Mouse (Mus musculus): ENCODE results near the gene Rps9. TPM values are rescaled to one million over a fixed set of nuclear protein-coding genes. Genes with fewer than 3 reads are reported as not detected.

The Rps9 gene
- polyA plus RNA-seq (2012; rRNA removed), result 1,031 and 1,047 TPM in 2 replicates

- DNase-seq, result peak; percentile 98
- Histone ChIP-seq H3K27ac (ENCODE audit: insufficient read depth, low read depth, low read length) (peak within 1 kb of the TSS; percentile 88), H3K4me1 (ENCODE audit: control insufficient read depth, insufficient read depth, low read length) (no peaks in the 10 kb centered on the region), H3K4me3 (ENCODE audit: insufficient read depth, low read depth, low read length) (peak within 1 kb of the TSS; percentile 76), H3K36me3 (ENCODE audit: control insufficient read depth, insufficient read depth, low read length) (peaks cover 7% of the 10 kb centered on the region), H3K27me3 (replicated peaks; ENCODE audit: control insufficient read depth, insufficient read depth, low read length) (no peaks in the 10 kb centered on the region)
- TF ChIP-seq CTCF (conservative IDR thresholded peaks at IDR 0.05; ENCODE audit: insufficient read depth, insufficient read length, low read depth, low read length) (0 out of 2 replicates have a peak, but pooled peaks have one; percentile 10), POLR2A (IDR thresholded peaks at IDR 0.05; ENCODE audit: low read depth, low read length) (peak; percentile 82)
- WGBS, result under 1% methylated on average over 42 of the region's 42 CpGs
Observed at GRCm38 (mm10) chr7:3703879-3704441, at the start of gene Rps9. Rps9 (plus strand) TSS chr7:3703993.

- Histone ChIP-seq H3K36me3 (ENCODE audit: control insufficient read depth, insufficient read depth, low read length) (peaks cover 5% of the 10 kb centered on the region), H3K27ac (ENCODE audit: insufficient read depth, low read depth, low read length) (no peak overlapping the region), H3K4me3 (ENCODE audit: insufficient read depth, low read depth, low read length) (no peak overlapping the region), H3K4me1 (ENCODE audit: control insufficient read depth, insufficient read depth, low read length) (no peaks in the 10 kb centered on the region), H3K27me3 (replicated peaks; ENCODE audit: control insufficient read depth, insufficient read depth, low read length) (no peaks in the 10 kb centered on the region)
- TF ChIP-seq POLR2A (IDR thresholded peaks at IDR 0.05; ENCODE audit: low read depth, low read length) (no peak), CTCF (conservative IDR thresholded peaks at IDR 0.05; ENCODE audit: insufficient read depth, insufficient read length, low read depth, low read length) (no peak)
- WGBS, result 83% methylated on average over 4 of the region's 4 CpGs
- DNase-seq, result no peak
Observed at GRCm38 (mm10) chr7:3656966-3657365, 46.8 kb upstream of the Rps9 start.

- WGBS, result 87% methylated on average over 14 of the region's 14 CpGs
- DNase-seq, result no peak
- Histone ChIP-seq H3K36me3 (ENCODE audit: control insufficient read depth, insufficient read depth, low read length) (peaks cover 5% of the 10 kb centered on the region), H3K27me3 (replicated peaks; ENCODE audit: control insufficient read depth, insufficient read depth, low read length) (no peaks in the 10 kb centered on the region), H3K27ac (ENCODE audit: insufficient read depth, low read depth, low read length) (no peak overlapping the region), H3K4me3 (ENCODE audit: insufficient read depth, low read depth, low read length) (no peak overlapping the region), H3K4me1 (ENCODE audit: control insufficient read depth, insufficient read depth, low read length) (no peaks in the 10 kb centered on the region)
- TF ChIP-seq CTCF (conservative IDR thresholded peaks at IDR 0.05; ENCODE audit: insufficient read depth, insufficient read length, low read depth, low read length) (no peak), POLR2A (IDR thresholded peaks at IDR 0.05; ENCODE audit: low read depth, low read length) (no peak)
Observed at GRCm38 (mm10) chr7:3658578-3658977, 45.2 kb upstream of the Rps9 start.

- Histone ChIP-seq H3K27me3 (replicated peaks; ENCODE audit: control insufficient read depth, insufficient read depth, low read length) (no peaks in the 10 kb centered on the region), H3K27ac (ENCODE audit: insufficient read depth, low read depth, low read length) (peak overlapping the region; percentile 87), H3K4me1 (ENCODE audit: control insufficient read depth, insufficient read depth, low read length) (peaks cover 7% of the 10 kb centered on the region; the same call in 1 of the 2 replicates), H3K36me3 (ENCODE audit: control insufficient read depth, insufficient read depth, low read length) (peaks cover under 1% of the 10 kb centered on the region; the same call in 1 of the 2 replicates), H3K4me3 (ENCODE audit: insufficient read depth, low read depth, low read length) (peak overlapping the region; percentile 87)
- WGBS, result 21% methylated on average over 15 of the region's 15 CpGs
- no peak for TF ChIP-seq POLR2A (IDR thresholded peaks at IDR 0.05; ENCODE audit: low read depth, low read length)
- no peak for TF ChIP-seq CTCF (conservative IDR thresholded peaks at IDR 0.05; ENCODE audit: insufficient read depth, insufficient read length, low read depth, low read length)
- DNase-seq, result peak; percentile 70
Observed at GRCm38 (mm10) chr7:3664524-3665214, 39.1 kb upstream of the Rps9 start.

- H3K4me3 ChIP-seq (ENCODE audit: insufficient read depth, low read depth, low read length), result peak within 1 kb of the TSS; percentile 87
- WGBS, result 3% methylated on average over 45 of the region's 45 CpGs
- DNase-seq, result peak; percentile 99
- H3K27me3 ChIP-seq (replicated peaks; ENCODE audit: control insufficient read depth, insufficient read depth, low read length), result no peaks in the 10 kb centered on the region
- H3K36me3 ChIP-seq (ENCODE audit: control insufficient read depth, insufficient read depth, low read length), result no peaks in the 10 kb centered on the region; the same call in 1 of the 2 replicates
- H3K27ac ChIP-seq (ENCODE audit: insufficient read depth, low read depth, low read length), result peak within 1 kb of the TSS; percentile 87
- TF ChIP-seq POLR2A (IDR thresholded peaks at IDR 0.05; ENCODE audit: low read depth, low read length) (peak; percentile 96), CTCF (conservative IDR thresholded peaks at IDR 0.05; ENCODE audit: insufficient read depth, insufficient read length, low read depth, low read length) (no peak)
- H3K4me1 ChIP-seq (ENCODE audit: control insufficient read depth, insufficient read depth, low read length), result peaks cover 7% of the 10 kb centered on the region; the same call in 1 of the 2 replicates
Observed at GRCm38 (mm10) chr7:3665215-3666114, 38.3 kb upstream of the Rps9 start, which contains the start of gene Leng1. Leng1 (minus strand) TSS chr7:3665840.

GRCm38 (mm10) chr7:3666921-3667391, 36.8 kb upstream of the Rps9 start:
- no peak for DNase-seq
- peaks cover 7% of the 10 kb centered on the region; the same call in 1 of the 2 replicates for H3K4me1 ChIP-seq (ENCODE audit: control insufficient read depth, insufficient read depth, low read length)
- no peak for TF ChIP-seq POLR2A (IDR thresholded peaks at IDR 0.05; ENCODE audit: low read depth, low read length)
- no peak for TF ChIP-seq CTCF (conservative IDR thresholded peaks at IDR 0.05; ENCODE audit: insufficient read depth, insufficient read length, low read depth, low read length)
- H3K36me3 ChIP-seq (ENCODE audit: control insufficient read depth, insufficient read depth, low read length), result no peaks in the 10 kb centered on the region
- 48% methylated on average over 14 of the region's 14 CpGs for WGBS
- peak overlapping the region; percentile 39; the same call in 1 of the 2 replicates for H3K4me3 ChIP-seq (ENCODE audit: insufficient read depth, low read depth, low read length)
- no peaks in the 10 kb centered on the region for H3K27me3 ChIP-seq (replicated peaks; ENCODE audit: control insufficient read depth, insufficient read depth, low read length)
- H3K27ac ChIP-seq (ENCODE audit: insufficient read depth, low read depth, low read length), result no peak overlapping the region
